Mouse (Mus musculus) urinary bladder, postnatal 36 days (tissue): Measurements from ENCODE around the gene Sparc.
A peak's percentile ranks its signal among the peaks of the same experiment; 100 is the strongest.
"Not testable (repeated sequence)": the region's sequence is repeated elsewhere in the genome, so short reads cannot be mapped to it uniquely, and the experiment has no call there.

Source experiments
- DNase-seq, 2 experiments: peaks; one replicate each; pipeline ENCODE4 v3.0.0; 2022; ENCODE audit warnings: low spot score in 2 of 2, mixed read lengths in 1 of 2

The Sparc gene

DNA sequence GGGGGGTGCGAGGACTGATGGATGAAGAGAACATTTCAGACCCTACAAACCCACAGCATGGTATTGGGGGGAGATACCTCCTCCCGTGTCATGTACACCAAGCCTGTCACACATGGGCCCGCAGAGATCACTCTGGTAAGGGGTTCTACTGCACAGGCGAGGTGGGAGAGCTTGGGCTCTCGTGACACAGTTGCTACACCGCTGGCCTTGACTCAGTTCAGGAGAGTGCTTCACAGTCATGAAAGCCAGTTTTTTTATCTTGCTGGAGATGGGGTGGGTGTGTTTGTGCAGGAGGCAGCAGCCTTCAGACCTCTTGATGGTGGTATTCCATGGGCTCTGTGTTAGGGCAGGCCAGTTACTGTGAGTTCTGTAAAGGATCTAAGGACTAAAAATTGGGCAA, 13.1 kb upstream of the Sparc start:
- no peak for DNase-seq

DNA sequence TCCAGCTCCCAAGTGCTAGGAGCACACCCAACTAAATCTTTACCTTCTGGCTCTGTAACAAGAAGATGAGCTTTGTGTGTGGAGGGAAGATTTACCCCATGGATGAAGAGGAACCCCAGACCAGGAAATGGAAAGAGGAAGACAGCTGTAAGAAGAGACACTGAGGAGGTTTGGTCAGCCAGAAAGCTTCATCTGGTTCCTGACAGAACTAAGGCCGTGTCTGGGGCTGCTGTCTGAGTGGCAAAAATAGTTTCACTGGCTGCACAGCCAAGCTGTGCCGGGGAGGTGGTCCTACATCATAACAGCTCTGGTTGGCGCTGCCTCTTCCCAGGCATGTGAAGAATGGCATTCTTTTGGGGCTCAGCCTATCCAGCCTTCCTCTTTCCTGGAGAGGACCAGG, 10.0 kb upstream of the Sparc start:
- DNase-seq, result no peak

DNA sequence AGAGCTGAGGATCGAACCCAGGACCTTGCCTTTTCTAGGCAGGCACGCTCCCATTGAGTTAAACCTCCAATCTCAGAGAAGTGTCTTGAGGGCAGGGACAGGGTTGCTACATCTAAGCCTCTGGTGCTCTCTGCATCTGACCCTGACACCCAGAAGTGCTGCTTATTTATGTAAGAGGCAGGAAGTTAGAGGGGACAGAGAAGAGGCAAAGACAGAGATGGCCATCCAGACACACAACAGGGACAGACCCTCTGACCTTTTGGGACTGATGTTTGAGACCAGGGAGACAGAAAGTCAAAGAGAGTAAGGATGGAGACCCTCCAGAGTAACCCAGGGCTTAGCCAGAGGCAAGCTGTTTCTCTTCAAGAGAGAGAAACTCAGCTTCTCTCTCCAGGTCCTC, 7.0 kb upstream of the Sparc start:
- DNase-seq, result no peak

DNA sequence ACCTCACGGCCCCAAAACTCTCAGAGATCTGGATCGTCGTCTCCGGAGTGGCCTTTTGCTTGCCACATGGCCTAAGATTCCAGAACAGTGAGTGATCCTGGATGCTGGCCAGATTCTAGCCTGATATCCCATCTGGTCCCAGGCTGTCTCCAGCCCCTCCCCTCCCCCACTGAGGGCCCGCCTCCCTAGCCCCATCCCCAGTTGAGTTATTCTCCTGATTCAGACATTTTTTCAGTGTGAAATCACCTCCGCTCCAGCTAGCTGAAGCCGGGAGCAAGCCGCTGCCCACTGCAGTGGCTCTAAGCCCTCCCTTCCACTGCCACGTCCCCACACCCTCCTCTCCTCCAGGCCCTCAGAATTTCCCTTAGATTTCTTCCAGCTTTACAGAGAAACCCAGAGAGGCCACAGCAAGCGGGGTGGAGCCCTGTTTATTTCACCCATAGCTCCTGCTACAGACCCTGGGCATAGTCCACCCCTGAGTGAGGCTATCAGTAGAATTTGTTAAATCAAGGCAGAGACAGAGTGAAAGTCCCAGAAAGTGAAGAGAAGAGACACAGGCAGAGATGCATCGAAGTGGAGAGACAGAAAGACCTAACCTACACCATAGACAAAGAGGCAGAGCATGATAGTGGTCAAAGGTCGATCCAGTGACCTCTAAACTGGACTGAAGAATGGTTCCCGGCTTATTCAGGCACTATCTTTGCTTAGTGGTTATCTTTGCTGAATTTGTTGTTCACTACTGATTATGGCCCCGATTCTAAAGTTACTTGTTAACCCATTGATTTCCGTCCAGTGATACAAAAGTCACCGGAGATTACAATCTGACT, 5.4 kb upstream of the Sparc start:
- peak; percentile 63 to 85 for DNase-seq

DNA sequence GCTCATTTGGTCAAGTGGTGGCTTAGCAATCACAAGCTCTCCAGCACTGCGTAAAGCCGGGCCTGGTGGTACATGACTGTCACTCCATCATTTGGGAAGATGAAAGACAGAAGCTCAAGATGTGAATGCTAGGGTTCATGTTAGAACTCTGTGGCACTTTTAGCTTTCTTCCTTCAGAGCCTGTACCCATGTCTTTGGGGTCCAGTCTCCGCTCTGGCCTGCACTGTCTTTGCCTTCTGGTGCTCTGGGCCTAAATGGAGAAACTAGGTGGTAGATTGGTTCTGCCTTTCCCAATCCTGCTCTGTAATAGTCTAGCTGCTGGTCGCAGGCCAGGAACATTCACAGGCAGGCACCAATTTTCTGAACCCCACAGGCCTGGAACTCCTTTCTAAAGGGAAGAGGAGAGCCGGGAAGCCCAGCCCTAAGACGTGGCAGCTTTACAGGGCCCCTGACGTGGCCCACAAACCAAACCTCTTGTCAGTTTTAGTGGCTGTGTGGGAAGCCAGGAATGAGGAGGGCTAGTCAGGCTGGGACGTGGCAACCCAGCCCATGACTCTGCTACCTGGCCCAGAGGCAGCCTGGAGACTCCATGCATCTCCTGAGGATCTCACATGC, 1.9 kb upstream of the Sparc start:
- peak in 1 of 2 experiments; percentile 54 for DNase-seq

DNA sequence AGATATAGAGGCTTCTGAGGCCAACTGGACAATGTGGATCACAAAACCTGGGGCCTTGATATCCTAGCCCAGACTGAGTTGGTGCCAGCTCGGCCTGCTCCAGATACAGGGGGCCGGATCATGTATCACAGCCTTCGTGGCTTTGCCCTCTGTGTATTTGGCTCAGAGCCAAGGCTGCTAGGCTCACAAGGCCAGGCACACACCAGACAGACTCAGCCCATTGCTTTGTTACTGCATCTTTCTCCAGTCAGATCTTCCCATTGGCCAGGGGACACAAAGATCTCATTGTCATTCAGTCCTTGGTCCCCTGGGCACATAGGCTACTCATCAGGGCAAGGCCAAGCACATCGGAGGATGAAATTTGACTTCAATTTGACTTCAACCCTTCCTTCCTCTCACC, 773 bp upstream of the Sparc start:
- no peak for DNase-seq

DNA sequence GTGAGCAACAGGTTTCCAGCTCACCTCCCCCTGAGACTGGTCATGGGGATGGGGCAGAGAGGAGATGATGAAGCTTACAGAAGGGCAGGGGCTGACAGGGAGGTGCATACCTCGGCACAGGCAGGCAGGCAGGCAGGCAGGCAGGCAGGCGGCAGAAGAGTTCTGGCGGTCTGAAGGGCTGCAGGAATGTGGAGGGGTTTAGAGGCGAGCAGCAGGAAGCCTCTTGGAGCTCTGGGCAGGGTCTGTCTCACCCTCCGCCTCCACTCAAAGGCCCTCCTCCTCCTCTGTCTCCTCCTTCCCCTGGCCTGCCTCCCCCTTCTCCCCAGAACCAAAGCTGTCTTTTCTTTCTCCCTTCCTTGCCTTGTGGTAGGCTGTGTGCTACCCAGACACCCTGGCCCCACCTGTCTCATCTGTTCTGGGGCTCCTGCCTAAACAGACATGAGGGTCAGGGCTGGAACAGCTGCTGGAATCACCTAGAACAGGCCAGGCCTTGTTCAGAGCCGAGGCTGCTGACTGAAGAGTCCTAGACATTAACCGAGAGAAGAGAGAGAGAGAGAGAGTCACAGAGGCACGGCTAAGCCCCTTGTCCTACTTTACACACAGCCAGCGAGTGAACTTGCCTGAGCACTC, 3.2 kb downstream of the Sparc start:
- peak; percentile 61 to 75 for DNase-seq

DNA sequence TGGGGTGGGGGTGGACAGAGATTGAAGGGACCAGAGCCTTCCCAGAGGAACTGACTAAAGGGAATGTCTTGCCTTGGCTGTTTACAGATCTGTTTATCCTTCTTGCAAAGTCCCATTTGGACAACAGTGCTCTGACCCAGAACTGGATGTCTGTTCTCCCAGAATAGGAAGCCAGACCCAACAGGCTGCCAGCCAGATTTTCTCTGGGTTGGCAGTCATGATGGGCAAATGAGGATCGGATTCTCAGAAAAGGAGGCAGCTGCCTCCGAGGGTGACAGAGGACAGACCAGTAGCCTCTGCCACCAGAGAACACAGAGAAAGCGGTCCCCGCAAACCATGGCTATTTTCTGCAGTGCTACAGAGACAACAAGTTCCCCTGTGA, 3.7 kb downstream of the Sparc start:
- DNase-seq, result peak in 1 of 2 experiments; percentile 60

DNA sequence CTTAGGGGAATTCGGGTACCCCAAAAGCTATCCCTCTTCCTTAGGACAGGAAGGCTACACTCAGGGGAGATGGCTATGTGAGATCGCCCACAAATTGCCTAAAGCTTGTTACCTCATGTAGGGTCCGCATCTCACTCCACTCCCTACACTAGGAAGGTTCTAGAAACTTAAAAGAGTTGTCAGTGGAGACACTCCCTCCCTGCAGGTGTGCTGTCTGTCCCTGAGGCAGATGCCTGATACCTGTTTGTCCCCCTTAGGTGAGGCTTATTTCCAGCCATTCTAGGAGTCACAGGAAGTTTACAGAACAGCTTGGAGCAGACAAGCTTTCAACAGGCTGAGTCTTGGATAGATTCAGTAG, 4.3 kb downstream of the Sparc start:
- DNase-seq, result no peak

DNA sequence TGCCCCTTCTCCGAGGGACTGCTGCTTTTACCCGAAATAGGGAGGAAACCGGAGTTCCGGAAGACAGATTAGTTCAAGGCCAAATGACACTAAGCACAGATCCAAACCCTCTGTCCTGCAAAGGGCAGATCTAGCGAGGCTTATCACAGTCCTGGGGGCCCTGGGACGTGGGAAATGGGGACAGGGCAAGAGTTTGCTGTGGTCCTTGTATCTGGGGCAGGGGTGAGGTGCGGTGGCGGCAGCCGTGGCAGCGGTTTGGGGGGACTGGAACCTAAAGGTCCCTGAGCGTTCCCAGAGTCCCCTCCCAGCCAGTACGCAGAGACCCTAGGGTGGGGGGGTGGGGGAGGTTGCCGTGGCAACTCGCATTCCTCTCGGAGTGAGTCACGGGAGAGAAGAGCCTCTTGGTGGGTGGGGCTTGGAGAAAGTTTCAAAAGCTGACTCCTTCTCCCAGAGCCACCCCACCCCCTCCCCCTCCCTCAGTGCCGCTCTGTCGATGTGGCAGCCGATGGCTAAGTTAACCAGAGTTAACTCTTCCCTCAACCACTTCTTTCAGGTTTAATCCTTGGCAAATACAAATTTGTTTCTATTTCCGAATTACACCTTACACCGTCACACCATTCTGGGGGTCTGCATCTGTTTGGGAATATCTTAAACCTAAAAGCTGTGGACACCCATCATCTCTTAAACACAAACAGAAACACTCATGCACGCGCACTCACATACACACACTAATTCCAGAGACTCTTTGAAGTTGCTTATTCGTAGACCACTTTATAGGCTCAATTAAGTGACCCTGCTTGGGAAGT, 4.9 kb downstream of the Sparc start:
- peak; percentile 36 to 51 for DNase-seq

DNA sequence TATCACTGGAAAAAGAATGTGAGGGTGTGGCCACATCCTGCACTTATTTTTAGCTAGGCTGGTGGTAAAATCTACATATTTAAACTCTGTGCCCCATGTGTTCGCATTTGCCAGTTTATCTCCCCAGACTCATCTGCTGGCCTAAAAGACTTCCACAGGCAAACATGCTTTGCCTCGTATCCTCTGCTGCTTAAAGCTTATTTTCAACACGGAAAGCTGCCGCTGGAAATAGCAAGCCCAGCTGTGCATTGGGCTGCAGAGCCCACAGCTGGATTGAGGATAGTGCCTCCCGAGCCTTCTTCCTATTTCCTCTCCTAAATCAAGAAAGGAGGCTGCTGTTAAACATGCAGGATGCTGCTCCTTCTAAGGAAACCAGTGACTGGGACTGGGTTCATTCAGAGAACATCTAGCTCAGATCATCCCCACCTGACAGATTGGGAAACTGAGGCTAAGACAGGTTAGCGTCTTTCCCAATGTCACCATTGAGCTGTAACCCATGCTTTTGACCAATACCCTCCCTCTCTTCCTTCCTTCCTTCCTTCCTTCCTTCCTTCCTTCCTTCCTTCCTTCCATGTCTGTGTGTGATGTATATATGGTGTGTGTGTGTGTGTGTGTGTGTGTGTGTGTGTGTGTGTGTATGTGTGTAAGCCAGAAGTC, 6.2 kb downstream of the Sparc start:
- DNase-seq, result no peak

DNA sequence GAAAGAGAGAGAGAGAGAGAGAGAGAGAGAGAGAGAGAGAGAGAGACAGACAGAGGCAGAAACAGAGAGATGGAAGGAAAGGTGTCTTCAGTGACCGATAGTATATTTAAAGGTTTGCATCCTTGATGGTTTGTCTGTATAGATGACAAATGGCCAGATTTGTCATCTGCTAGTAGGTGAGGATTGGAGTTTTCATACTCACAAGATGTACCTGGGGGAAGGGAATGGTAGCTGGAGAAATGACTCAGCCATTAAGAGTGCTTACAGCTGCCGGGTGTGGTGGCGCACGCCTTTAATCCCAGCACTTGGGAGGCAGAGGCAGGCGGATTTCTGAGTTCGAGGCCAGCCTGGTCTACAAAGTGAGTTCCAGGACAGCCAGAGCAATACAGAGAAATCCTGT, 7.3 kb downstream of the Sparc start:
- DNase-seq, result not testable (repeated sequence)

DNA sequence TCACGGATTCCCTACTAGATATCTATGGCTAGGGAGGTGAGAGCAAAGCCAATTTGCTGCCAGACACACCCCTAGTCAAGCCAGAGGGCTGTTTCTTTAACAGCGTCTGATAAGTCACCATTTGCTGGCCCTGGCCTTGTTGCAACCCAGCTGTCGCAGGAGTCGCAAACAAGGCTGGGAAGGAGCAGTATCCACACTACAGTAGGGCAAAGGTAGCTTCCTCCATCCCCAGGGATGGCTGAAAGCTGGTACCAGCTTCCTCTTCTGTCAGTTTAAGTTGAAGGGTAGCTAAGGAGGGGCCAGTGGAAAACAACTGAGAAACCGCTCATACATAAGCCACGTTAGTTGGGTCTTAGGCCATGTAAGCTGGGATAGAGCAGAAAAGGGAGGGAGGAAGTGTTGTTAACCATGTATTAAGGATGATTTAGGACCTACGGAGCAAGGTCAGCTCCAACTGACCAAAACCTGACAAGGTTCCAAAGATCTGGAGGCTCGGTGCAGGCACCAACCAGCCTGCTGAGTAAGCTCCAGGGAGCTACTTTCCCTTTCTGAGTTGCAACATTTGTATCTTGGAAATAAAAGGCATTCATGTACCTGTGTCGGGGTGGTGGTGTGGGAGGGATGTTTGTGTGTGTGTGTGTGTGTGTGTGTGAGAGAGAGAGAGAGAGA, 7.8 kb downstream of the Sparc start:
- peak in 1 of 2 experiments; percentile 52 for DNase-seq

DNA sequence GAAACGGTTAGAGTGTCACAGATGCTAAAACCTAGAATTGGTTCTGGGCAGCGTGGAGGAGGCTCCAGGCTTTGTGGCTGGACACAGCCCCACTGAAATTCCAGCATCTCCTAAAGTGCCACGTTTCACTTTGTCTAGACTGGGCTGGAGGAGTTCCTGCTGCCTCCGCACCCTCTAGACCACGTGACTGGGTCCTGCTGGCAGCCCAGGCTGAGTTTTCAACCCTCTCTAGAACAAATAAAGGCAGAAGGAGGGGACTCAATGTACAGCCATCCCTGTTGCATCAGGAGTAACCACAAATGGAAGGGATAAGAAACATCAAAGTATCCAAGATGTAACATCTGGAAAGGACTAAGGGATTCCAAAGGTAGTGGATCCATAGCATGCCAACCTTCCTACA, 8.7 kb downstream of the Sparc start:
- DNase-seq, result peak in 1 of 2 experiments; percentile 67

DNA sequence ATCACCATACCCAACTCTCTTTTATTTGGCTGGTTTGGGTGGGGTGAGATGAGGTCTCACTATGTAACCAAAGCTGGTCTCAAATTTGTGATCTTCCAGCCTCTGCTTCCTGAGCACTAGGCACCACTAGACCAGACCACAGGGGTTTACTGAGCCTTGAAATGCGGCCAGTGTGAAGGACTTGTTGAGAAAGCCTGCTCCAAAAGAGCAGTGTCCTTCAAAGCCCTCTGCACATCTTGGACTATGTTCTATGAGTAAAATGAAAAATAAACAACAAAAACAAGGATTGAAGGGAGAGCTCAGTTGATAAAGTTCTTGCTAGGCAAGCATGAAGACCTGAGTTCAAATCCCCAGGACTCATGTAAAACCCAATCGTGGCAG, 9.6 kb downstream of the Sparc start:
- DNase-seq, result no peak

DNA sequence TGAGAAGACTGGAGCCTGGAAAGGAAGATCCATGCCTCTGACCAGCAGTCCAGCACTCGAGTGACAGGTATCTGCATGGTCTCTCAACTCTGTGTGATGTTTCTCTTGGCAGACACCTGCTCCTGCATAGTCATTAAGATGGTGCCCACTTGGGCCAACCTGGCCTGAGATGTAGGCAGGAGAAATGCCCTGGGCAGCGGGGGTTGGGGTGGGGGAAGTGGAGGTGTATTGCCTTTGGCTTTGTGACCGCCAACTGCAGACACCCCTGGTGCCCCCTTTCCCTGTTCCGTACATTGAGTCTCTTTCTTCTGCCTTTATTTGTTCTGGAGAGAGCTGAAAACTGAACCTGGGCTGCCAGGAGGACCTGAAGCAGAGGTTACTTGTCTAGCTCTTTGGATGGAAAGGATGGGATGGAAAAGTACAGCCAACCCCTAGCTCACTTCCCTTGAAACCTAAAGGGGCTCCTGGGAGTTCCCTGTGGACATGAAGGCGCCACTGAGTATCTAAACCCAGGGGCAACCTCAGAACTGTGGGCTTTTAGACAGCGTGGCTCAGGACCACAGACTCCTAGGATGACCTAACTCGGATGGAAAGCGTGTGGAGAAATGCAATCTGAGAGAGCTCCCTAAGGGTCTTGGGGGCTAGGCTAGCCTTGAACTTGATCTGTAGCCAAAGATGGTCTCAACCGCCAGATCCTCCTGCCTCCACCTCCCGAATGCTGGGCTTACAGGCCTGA, 10.1 kb downstream of the Sparc start:
- DNase-seq, result no peak

DNA sequence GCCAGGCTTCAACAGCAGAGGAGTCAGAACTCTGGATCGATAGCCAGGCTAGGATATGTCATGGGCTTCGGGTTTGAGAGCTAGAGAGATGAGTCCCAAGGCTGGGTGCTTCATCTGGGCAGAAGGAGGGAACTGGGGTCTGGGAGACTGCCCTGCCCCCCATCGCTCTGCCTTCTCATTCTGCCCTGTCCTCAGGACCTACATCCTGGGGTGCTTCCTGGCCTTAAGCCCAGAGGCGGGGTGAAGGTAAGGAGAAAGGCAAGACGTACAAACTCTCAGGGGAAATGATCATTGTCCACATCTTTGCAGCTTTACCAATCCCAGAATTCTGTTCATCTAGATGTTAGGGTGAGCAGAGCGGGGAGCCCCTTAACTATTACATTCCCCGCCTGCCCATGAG, 10.9 kb downstream of the Sparc start:
- DNase-seq, result no peak

DNA sequence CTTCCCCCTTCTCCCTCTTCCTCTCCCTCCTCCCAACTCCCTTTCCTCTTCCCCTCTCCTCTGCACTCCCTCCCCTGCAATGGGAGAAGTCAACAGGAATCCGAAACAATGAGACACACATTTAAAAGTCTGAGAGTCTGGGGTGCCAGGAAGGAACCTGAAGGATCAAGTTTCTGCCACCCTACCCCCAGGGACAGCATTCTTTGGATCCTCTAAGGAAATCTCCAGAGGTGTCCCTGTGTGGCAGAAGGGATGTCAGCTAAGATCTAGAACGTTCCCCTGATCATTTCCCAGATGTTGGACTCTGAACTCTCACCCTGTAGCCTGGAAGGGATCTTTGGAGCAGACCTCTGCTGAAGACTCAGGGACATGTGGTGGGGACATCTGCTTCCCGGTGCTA, 12.5 kb downstream of the Sparc start:
- no peak for DNase-seq

DNA sequence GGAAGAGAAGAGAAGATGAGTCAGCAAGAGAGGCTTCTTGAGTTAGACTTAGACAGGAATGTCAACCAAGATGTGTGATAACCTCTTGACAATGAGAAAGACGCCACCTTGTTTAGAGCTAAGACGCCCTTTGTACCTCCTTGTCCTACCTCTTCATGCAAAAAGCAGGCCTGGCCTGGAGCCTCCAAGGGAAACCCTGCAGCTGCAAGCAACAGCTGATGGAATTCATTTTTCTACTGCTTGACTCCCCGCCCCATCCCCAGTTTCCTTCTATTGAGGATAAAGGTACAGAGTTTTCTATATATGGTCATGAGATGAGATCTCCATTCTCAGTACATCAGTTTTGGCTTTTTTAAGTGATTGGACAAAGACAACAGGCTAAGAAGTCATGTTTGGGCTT, 13.0 kb downstream of the Sparc start:
- no peak for DNase-seq

DNA sequence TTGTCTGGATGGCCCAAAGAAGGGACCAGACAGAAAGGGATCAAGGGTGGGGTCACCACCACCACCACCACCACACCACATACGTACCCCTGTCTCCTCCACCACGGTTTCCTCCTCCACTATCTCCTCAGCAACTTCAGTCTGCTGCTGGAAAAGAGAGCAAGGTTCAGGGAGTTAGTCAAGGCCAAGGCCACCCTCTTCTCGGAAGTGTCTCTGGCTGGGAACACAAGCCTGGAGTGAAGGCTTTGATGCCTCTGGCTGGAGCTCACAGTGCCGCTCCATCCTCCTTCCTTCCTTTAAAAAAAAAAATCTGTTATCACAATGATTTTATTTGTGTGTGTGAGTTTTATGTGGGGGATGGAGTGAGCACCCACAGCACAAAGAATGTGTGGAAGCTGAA, 15.8 kb downstream of the Sparc start:
- no peak for DNase-seq
